Comparison of ENCODE assay signal across 8 mouse cellular contexts in genomic region chr11:114446617-114447460, GRCm38 (mm10).
DNase-seq lines count a peak whose midpoint lies in the region; ATAC-seq lines count a peak whose summit lies in the region.

No protein-coding gene starts in this region.

- peaks cover 39% of the 10 kb centered on the region for H3K4me1 ChIP-seq in embryonic facial prominence, embryonic 10.5 days
- peaks cover 27% of the 10 kb centered on the region for H3K4me1 ChIP-seq in heart, embryonic 16.5 days (ENCODE audit: control insufficient read depth, insufficient read depth, low read length)
- peaks cover 29% of the 10 kb centered on the region for H3K4me1 ChIP-seq in limb, embryonic 12.5 days (replicated peaks)
- peaks cover 10% of the 10 kb centered on the region; the same call in 1 of the 2 replicates for H3K4me1 ChIP-seq in midbrain, embryonic 11.5 days (ENCODE audit: control insufficient read depth, insufficient read depth, low read length)
- H3K4me1 ChIP-seq in stomach, embryonic 15.5 days, result peaks cover 12% of the 10 kb centered on the region; the same call in 1 of the 2 replicates

- peak overlapping the region; percentile 61 for H3K4me2 ChIP-seq in heart, embryonic 16.5 days (ENCODE audit: low read depth, low read length)
- H3K4me2 ChIP-seq in limb, embryonic 12.5 days, result peak overlapping the region; percentile 59
- peak overlapping the region; percentile 46 for H3K4me2 ChIP-seq in midbrain, embryonic 11.5 days
- peak overlapping the region; percentile 60 for H3K4me2 ChIP-seq in stomach, embryonic 15.5 days

- 9% methylated on average over 23 of the region's 23 CpGs for WGBS in embryonic facial prominence, embryonic 10.5 days
- whole genome bisulfite sequencing in heart, embryonic 16.5 days, result 6% methylated on average over 18 of the region's 23 CpGs
- WGBS in limb, embryonic 12.5 days, result 5% methylated on average over 22 of the region's 23 CpGs
- 13% methylated on average over 21 of the region's 23 CpGs for WGBS in midbrain, embryonic 11.5 days
- 5% methylated on average over 23 of the region's 23 CpGs for WGBS in stomach, embryonic 15.5 days

- H3K27me3 ChIP-seq in embryonic facial prominence, embryonic 10.5 days (replicated peaks; ENCODE audit: low read depth, poor library complexity, severe bottlenecking), result peaks cover 35% of the 10 kb centered on the region
- H3K27me3 ChIP-seq in heart, embryonic 16.5 days (ENCODE audit: control insufficient read depth, insufficient read depth, low read length), result 0 out of 2 replicates have a peak, but pooled peaks cover 1% of the 10 kb centered on the region
- peaks cover 31% of the 10 kb centered on the region; the same call in 1 of the 2 replicates for H3K27me3 ChIP-seq in limb, embryonic 12.5 days
- no peaks in the 10 kb centered on the region for H3K27me3 ChIP-seq in midbrain, embryonic 11.5 days (ENCODE audit: control insufficient read depth, insufficient read depth, low read length)
- H3K27me3 ChIP-seq in stomach, embryonic 15.5 days (replicated peaks), result no peaks in the 10 kb centered on the region

- H3K4me3 ChIP-seq in embryonic facial prominence, embryonic 10.5 days, result peak overlapping the region; percentile 53
- H3K4me3 ChIP-seq in heart, embryonic 16.5 days (ENCODE audit: low read length), result peak overlapping the region; percentile 41
- H3K4me3 ChIP-seq in limb, embryonic 12.5 days (replicated peaks), result peak overlapping the region; percentile 34
- peak overlapping the region; percentile 20 for H3K4me3 ChIP-seq in midbrain, embryonic 11.5 days (ENCODE audit: low read depth, low read length)
- H3K4me3 ChIP-seq in stomach, embryonic 15.5 days (replicated peaks), result peak overlapping the region; percentile 32

- no peak for ATAC-seq in CD4-positive, CD25-positive, alpha-beta regulatory T cell, adult 4 months
- ATAC-seq in heart, embryonic 16.5 days (replicated peaks; ENCODE audit: extremely low read depth, insufficient read depth, low FRiP score), result peak; percentile 77
- ATAC-seq in limb, embryonic 12.5 days (ENCODE audit: insufficient number of reproducible peaks, insufficient read depth, low FRiP score, low TSS enrichment, low read depth), result no peak
- peak; percentile 76; the same call in 1 of the 2 replicates for ATAC-seq in midbrain, embryonic 11.5 days (ENCODE audit: low FRiP score)
- ATAC-seq in stomach, embryonic 15.5 days (ENCODE audit: insufficient read depth, low FRiP score, low read depth), result peak; percentile 73; the same call in 1 of the 2 replicates

- DNase-seq in CD4-positive, CD25-positive, alpha-beta regulatory T cell, adult 2 months (ENCODE audit: low read depth, low spot score), result peak; percentile 7
- peak; percentile 77 for DNase-seq in embryonic facial prominence, embryonic 10.5 days (ENCODE audit: low spot score)
- peak; percentile 90 for DNase-seq in midbrain, embryonic 11.5 days (ENCODE audit: low spot score, missing footprints)
- no peak for DNase-seq in layer of hippocampus, postnatal 14 days (ENCODE audit: low spot score in 2 of 2)

- no peaks in the 10 kb centered on the region for H3K9me3 ChIP-seq in embryonic facial prominence, embryonic 10.5 days
- no peaks in the 10 kb centered on the region for H3K9me3 ChIP-seq in heart, embryonic 16.5 days (replicated peaks; ENCODE audit: control insufficient read depth, low read length)
- H3K9me3 ChIP-seq in limb, embryonic 12.5 days, result no peaks in the 10 kb centered on the region
- H3K9me3 ChIP-seq in midbrain, embryonic 11.5 days (ENCODE audit: control insufficient read depth, low read length), result no peaks in the 10 kb centered on the region
- H3K9me3 ChIP-seq in stomach, embryonic 15.5 days, result no peaks in the 10 kb centered on the region

- H3K27ac ChIP-seq in embryonic facial prominence, embryonic 10.5 days (replicated peaks), result peak overlapping the region; percentile 61
- H3K27ac ChIP-seq in heart, embryonic 16.5 days (ENCODE audit: low read length), result peak overlapping the region; percentile 1; the same call in 1 of the 2 replicates
- no peak overlapping the region for H3K27ac ChIP-seq in limb, embryonic 12.5 days
- H3K27ac ChIP-seq in midbrain, embryonic 11.5 days (ENCODE audit: low read depth, low read length), result no peak overlapping the region
- 0 out of 2 replicates have a peak overlapping the region, but pooled peaks have one; percentile 49 for H3K27ac ChIP-seq in stomach, embryonic 15.5 days

- peak overlapping the region; percentile 47 for H3K9ac ChIP-seq in heart, embryonic 16.5 days (ENCODE audit: low read length)
- H3K9ac ChIP-seq in limb, embryonic 12.5 days (replicated peaks), result peak overlapping the region; percentile 18; the same call in 1 of the 2 replicates
- H3K9ac ChIP-seq in midbrain, embryonic 11.5 days (ENCODE audit: low read length), result peak overlapping the region; percentile 39; the same call in 1 of the 2 replicates
- no peak overlapping the region for H3K9ac ChIP-seq in stomach, embryonic 15.5 days

- H3K36me3 ChIP-seq in embryonic facial prominence, embryonic 10.5 days (replicated peaks), result no peaks in the 10 kb centered on the region
- H3K36me3 ChIP-seq in heart, embryonic 16.5 days (ENCODE audit: control insufficient read depth, insufficient read depth), result no peaks in the 10 kb centered on the region
- H3K36me3 ChIP-seq in limb, embryonic 12.5 days, result no peaks in the 10 kb centered on the region
- no peaks in the 10 kb centered on the region for H3K36me3 ChIP-seq in midbrain, embryonic 11.5 days (ENCODE audit: control insufficient read depth, insufficient read depth, low read length)
- H3K36me3 ChIP-seq in stomach, embryonic 15.5 days, result no peaks in the 10 kb centered on the region

Comparison
In these comparisons a context has a peak if more than half of its experiments do, and no peak if none do; other contexts are left out.
1. DNase-seq: peak in CD4-positive, CD25-positive, alpha-beta regulatory T cell, adult 2 months (single experiment), embryonic facial prominence, embryonic 10.5 days (single experiment) and midbrain, embryonic 11.5 days (single experiment); none in layer of hippocampus, postnatal 14 days (0 of 2).
2. ATAC-seq: peak in heart, embryonic 16.5 days (single experiment), midbrain, embryonic 11.5 days (single experiment) and stomach, embryonic 15.5 days (single experiment); none in CD4-positive, CD25-positive, alpha-beta regulatory T cell, adult 4 months (single experiment) and limb, embryonic 12.5 days (single experiment).
3. H3K27ac ChIP-seq: peak in embryonic facial prominence, embryonic 10.5 days (single experiment), heart, embryonic 16.5 days (single experiment) and stomach, embryonic 15.5 days (single experiment); none in limb, embryonic 12.5 days (single experiment) and midbrain, embryonic 11.5 days (single experiment).
4. Peak in every context shown above with its lines, with median percentiles within 50 percentile points of each other: H3K4me3 ChIP-seq and H3K4me2 ChIP-seq.